Mouse (Mus musculus) midbrain, embryonic 12.5 days (tissue): ENCODE data around the gene Hspb11. TPM values are rescaled to one million over a fixed set of nuclear protein-coding genes. Genes with fewer than 3 reads are reported as not detected.
A peak's percentile ranks its signal among the peaks of the same experiment; 100 is the strongest.

ENCODE experiments used
- ATAC-seq: fragments of 200-750 bp; cut with Nextera tagmentation; 2 replicates; pipeline ENCODE4 v1.8.0; 2017; ENCODE audit warnings: low read depth, moderate TSS enrichment, moderate library complexity; ENCODE audit not compliant: low FRiP score
- H3K27ac ChIP-seq: fragments of 300-500 bp; sonication (generic); replicated peaks from 2 replicates; pipeline ENCODE4 v1.5.1; 2016; ENCODE audit warnings: mild to moderate bottlenecking
- H3K27me3 ChIP-seq: fragments of 300-500 bp; sonication (generic); 2 replicates; pipeline ENCODE4 v1.6.1; 2016; ENCODE audit warnings: mild to moderate bottlenecking
- H3K36me3 ChIP-seq: fragments of 300-500 bp; sonication (generic); 2 replicates; pipeline ENCODE4 v1.6.1; 2016
- H3K4me1 ChIP-seq: fragments of 300-500 bp; sonication (generic); 2 replicates; pipeline ENCODE4 v1.6.1; 2016
- H3K4me2 ChIP-seq: fragments of 300-500 bp; sonication (generic); replicated peaks from 2 replicates; pipeline ENCODE4 v1.6.1; 2016; ENCODE audit warnings: mild to moderate bottlenecking, moderate library complexity
- H3K4me3 ChIP-seq: fragments of 300-500 bp; sonication (generic); 2 replicates; pipeline ENCODE4 v1.5.1; 2016; ENCODE audit warnings: mild to moderate bottlenecking
- H3K9ac ChIP-seq: fragments of 300-500 bp; sonication (generic); replicated peaks from 2 replicates; pipeline ENCODE4 v1.6.1; 2016; ENCODE audit warnings: mild to moderate bottlenecking, moderate library complexity
- H3K9me3 ChIP-seq: fragments of 300-500 bp; sonication (generic); 2 replicates; pipeline ENCODE4 v1.6.1; 2016; ENCODE audit warnings: mild to moderate bottlenecking
- WGBS: fragments of 180-500 bp; shearing (Covaris S2); methylation state at CpG from one replicate; pipeline ENCODE4 v1.1.7; 2016; 5-methylcytosine and 5-hydroxymethylcytosine counted together
- polyA plus RNA-seq: library from polyadenylated mRNA; unstranded; fragments of >200 nt; fragmentation: Nextera tagmentation; extraction: Ambion mirVana; gene quantifications from 2 replicates; pipeline ENCODE4 v1.2.1, GENCODE M21; 2016

Hspb11 gene
- polyA plus RNA-seq, 1 experiment from 2014 or later, result 39.1 TPM

GRCm38 (mm10) chr4:107260001-107260400 lies 6.6 kb downstream of the Hspb11 start:
- Histone ChIP-seq H3K4me2 (no peak overlapping the region), H3K27me3 (no peaks in the 10 kb centered on the region), H3K4me1 (no peaks in the 10 kb centered on the region), H3K4me3 (no peak overlapping the region), H3K9ac (no peak overlapping the region), H3K36me3 (peaks cover 6% of the 10 kb centered on the region; the same call in 1 of the 2 replicates), H3K9me3 (no peaks in the 10 kb centered on the region), H3K27ac (no peak overlapping the region)
- WGBS, result 78% methylated on average over 4 of the region's 4 CpGs
- no peak for ATAC-seq

GRCm38 (mm10) chr4:107273683-107274082 lies 20.3 kb downstream of the Hspb11 start:
- no peak for ATAC-seq

GRCm38 (mm10) chr4:107274511-107274910 lies 21.1 kb downstream of the Hspb11 start:
- H3K9me3 ChIP-seq, result no peaks in the 10 kb centered on the region
- ATAC-seq, result no peak
- H3K9ac ChIP-seq, result no peak overlapping the region
- no peak overlapping the region for H3K4me2 ChIP-seq
- H3K4me1 ChIP-seq, result peaks cover 10% of the 10 kb centered on the region
- H3K27ac ChIP-seq, result no peak overlapping the region
- 88% methylated on average over 5 of the region's 5 CpGs for WGBS
- no peaks in the 10 kb centered on the region for H3K36me3 ChIP-seq
- H3K27me3 ChIP-seq, result peaks cover 9% of the 10 kb centered on the region; the same call in 1 of the 2 replicates
- no peak overlapping the region for H3K4me3 ChIP-seq

More at GRCm38 (mm10) chr4:107273683-107274082, 20.3 kb downstream of the Hspb11 start:
- WGBS, result 85% methylated on average over 4 of the region's 4 CpGs
- no peaks in the 10 kb centered on the region for H3K36me3 ChIP-seq
- H3K27ac ChIP-seq, result no peak overlapping the region
- H3K27me3 ChIP-seq, result peaks cover 9% of the 10 kb centered on the region; the same call in 1 of the 2 replicates
- H3K9ac ChIP-seq, result no peak overlapping the region
- no peak overlapping the region for H3K4me2 ChIP-seq
- no peaks in the 10 kb centered on the region for H3K9me3 ChIP-seq
- peaks cover 7% of the 10 kb centered on the region for H3K4me1 ChIP-seq
- no peak overlapping the region for H3K4me3 ChIP-seq

- H3K27me3 ChIP-seq, result peaks cover 23% of the 10 kb centered on the region
- no peak overlapping the region for H3K4me3 ChIP-seq
- H3K36me3 ChIP-seq, result peaks cover 6% of the 10 kb centered on the region; the same call in 1 of the 2 replicates
- peak; percentile 69 for ATAC-seq
- H3K9me3 ChIP-seq, result no peaks in the 10 kb centered on the region
- peak overlapping the region; percentile 29 for H3K4me2 ChIP-seq
- peaks cover 10% of the 10 kb centered on the region for H3K4me1 ChIP-seq
- WGBS, result 7% methylated on average over 8 of the region's 8 CpGs
- peak overlapping the region; percentile 46 for H3K27ac ChIP-seq
- peak overlapping the region; percentile 20; the same call in 1 of the 2 replicates for H3K9ac ChIP-seq
Measured at GRCm38 (mm10) chr4:107278188-107278707, 24.9 kb downstream of the Hspb11 start.

GRCm38 (mm10) chr4:107280843-107281475 lies 27.6 kb downstream of the Hspb11 start:
- Histone ChIP-seq H3K4me1 (peaks cover 10% of the 10 kb centered on the region), H3K36me3 (peaks cover 6% of the 10 kb centered on the region; the same call in 1 of the 2 replicates), H3K4me3 (no peak overlapping the region), H3K9ac (no peak overlapping the region), H3K9me3 (no peaks in the 10 kb centered on the region), H3K27ac (no peak overlapping the region), H3K4me2 (no peak overlapping the region), H3K27me3 (peaks cover 23% of the 10 kb centered on the region)
- whole genome bisulfite sequencing, result 78% methylated on average over 7 of the region's 7 CpGs
- ATAC-seq, result no peak

- no peaks in the 10 kb centered on the region for H3K9me3 ChIP-seq
- no peaks in the 10 kb centered on the region for H3K4me1 ChIP-seq
- H3K9ac ChIP-seq, result no peak overlapping the region
- no peak for ATAC-seq
- H3K27ac ChIP-seq, result no peak overlapping the region
- no peak overlapping the region for H3K4me3 ChIP-seq
- peaks cover 6% of the 10 kb centered on the region for H3K27me3 ChIP-seq
- 83% methylated on average over 3 of the region's 3 CpGs for WGBS
- H3K36me3 ChIP-seq, result 0 out of 2 replicates have a peak, but pooled peaks cover under 1% of the 10 kb centered on the region
- no peak overlapping the region for H3K4me2 ChIP-seq
Measured at GRCm38 (mm10) chr4:107285446-107286200, 32.2 kb downstream of the Hspb11 start.

- Histone ChIP-seq H3K4me3 (no peak overlapping the region), H3K36me3 (no peaks in the 10 kb centered on the region), H3K9ac (no peak overlapping the region), H3K27ac (no peak overlapping the region), H3K4me1 (no peaks in the 10 kb centered on the region), H3K4me2 (no peak overlapping the region), H3K27me3 (no peaks in the 10 kb centered on the region; the same call in 1 of the 2 replicates), H3K9me3 (no peaks in the 10 kb centered on the region)
- WGBS, result 92% methylated on average over 8 of the region's 8 CpGs
- no peak for ATAC-seq
Measured at GRCm38 (mm10) chr4:107286386-107286785, 33.0 kb downstream of the Hspb11 start.

- H3K4me3 ChIP-seq, result no peak overlapping the region
- no peak overlapping the region for H3K9ac ChIP-seq
- ATAC-seq, result no peak
- H3K27ac ChIP-seq, result no peak overlapping the region
- 85% methylated on average over 2 of the region's 2 CpGs for WGBS
- H3K36me3 ChIP-seq, result no peaks in the 10 kb centered on the region
- H3K4me2 ChIP-seq, result no peak overlapping the region
- no peaks in the 10 kb centered on the region for H3K4me1 ChIP-seq
- no peaks in the 10 kb centered on the region; the same call in 1 of the 2 replicates for H3K27me3 ChIP-seq
- H3K9me3 ChIP-seq, result no peaks in the 10 kb centered on the region
Measured at GRCm38 (mm10) chr4:107287517-107287916, 34.1 kb downstream of the Hspb11 start.

GRCm38 (mm10) chr4:107291611-107292272 lies 38.3 kb downstream of the Hspb11 start:
- no peaks in the 10 kb centered on the region for H3K36me3 ChIP-seq
- ATAC-seq, result no peak

GRCm38 (mm10) chr4:107292273-107292662 lies 38.9 kb downstream of the Hspb11 start:
- no peaks in the 10 kb centered on the region for H3K4me1 ChIP-seq
- no peak for ATAC-seq
- WGBS, result 80% methylated on average over 4 of the region's 4 CpGs
- no peak overlapping the region for H3K9ac ChIP-seq
- no peak overlapping the region for H3K4me3 ChIP-seq
- no peak overlapping the region for H3K4me2 ChIP-seq
- no peak overlapping the region for H3K27ac ChIP-seq
- no peaks in the 10 kb centered on the region for H3K36me3 ChIP-seq
- no peaks in the 10 kb centered on the region for H3K9me3 ChIP-seq
- peaks cover 4% of the 10 kb centered on the region; the same call in 1 of the 2 replicates for H3K27me3 ChIP-seq

More at GRCm38 (mm10) chr4:107291611-107292272, 38.3 kb downstream of the Hspb11 start:
- Histone ChIP-seq H3K4me3 (no peak overlapping the region), H3K4me2 (no peak overlapping the region), H3K4me1 (no peaks in the 10 kb centered on the region), H3K9ac (no peak overlapping the region), H3K27me3 (peaks cover 4% of the 10 kb centered on the region; the same call in 1 of the 2 replicates), H3K9me3 (no peaks in the 10 kb centered on the region), H3K27ac (no peak overlapping the region)
- 85% methylated on average over 7 of the region's 7 CpGs for WGBS

GRCm38 (mm10) chr4:107298071-107298606 lies 44.7 kb downstream of the Hspb11 start:
- Histone ChIP-seq H3K27ac (no peak overlapping the region), H3K27me3 (no peaks in the 10 kb centered on the region), H3K9me3 (no peaks in the 10 kb centered on the region), H3K9ac (no peak overlapping the region), H3K4me2 (no peak overlapping the region), H3K4me3 (no peak overlapping the region), H3K4me1 (no peaks in the 10 kb centered on the region), H3K36me3 (no peaks in the 10 kb centered on the region)
- WGBS, result 84% methylated on average over 8 of the region's 8 CpGs
- no peak for ATAC-seq
